Mouse (Mus musculus) v-Abl transformed pro-B cells (cell line): ENCODE measurements around the gene Gm2381.
"Not testable (repeated sequence)": the region's sequence is repeated elsewhere in the genome, so short reads cannot be mapped to it uniquely, and the experiment has no call there.

ENCODE experiments used
- in situ Hi-C, 2 experiments: fragments of 400-800 bp; cut with MboI; formaldehyde crosslinking; loops; one replicate each; pipeline ENCODE4 v1.15.1; 2025; ENCODE audit not compliant: unreplicated experiment in 2 of 2

Gm2381 gene

GRCm38 (mm10) chr7:42866801-42867458, at the start of gene Gm2381:
Gm2381 (minus strand) TSS chr7:42867234.
- in situ Hi-C loops, result not testable (repeated sequence)

- in situ Hi-C loops, result not testable (repeated sequence)
These were observed 31.0 kb upstream of the Gm2381 start for GRCm38 (mm10) chr7:42898067-42898466.

GRCm38 (mm10) chr7:42878090-42878489, 11.1 kb upstream of the Gm2381 start:
- in situ Hi-C loops, result no loop called here

GRCm38 (mm10) chr7:42838366-42838765, 28.7 kb downstream of the Gm2381 start:
- in situ Hi-C loops, result loop anchor here in 1 of 2 experiments (25.0 kb wide), 2 partner anchors 101 to 401 kb away; partner anchors contain the start of genes 4933421I07Rik and Gm17067

- in situ Hi-C loops, result loop anchor here in 1 of 2 experiments (25.0 kb wide), 2 partner anchors 95 to 395 kb away; partner anchors contain the start of genes 4933421I07Rik and Gm17067
These were observed 34.8 kb downstream of the Gm2381 start for GRCm38 (mm10) chr7:42832221-42832620.

GRCm38 (mm10) chr7:42793425-42793824, 73.6 kb downstream of the Gm2381 start, which contains the start of gene Vmn2r62:
Vmn2r62 (minus strand) TSS chr7:42793525.
- in situ Hi-C loops, result not testable (repeated sequence)
